Comparison of ENCODE assay signal across 12 mouse cellular contexts in the genomic region with DNA sequence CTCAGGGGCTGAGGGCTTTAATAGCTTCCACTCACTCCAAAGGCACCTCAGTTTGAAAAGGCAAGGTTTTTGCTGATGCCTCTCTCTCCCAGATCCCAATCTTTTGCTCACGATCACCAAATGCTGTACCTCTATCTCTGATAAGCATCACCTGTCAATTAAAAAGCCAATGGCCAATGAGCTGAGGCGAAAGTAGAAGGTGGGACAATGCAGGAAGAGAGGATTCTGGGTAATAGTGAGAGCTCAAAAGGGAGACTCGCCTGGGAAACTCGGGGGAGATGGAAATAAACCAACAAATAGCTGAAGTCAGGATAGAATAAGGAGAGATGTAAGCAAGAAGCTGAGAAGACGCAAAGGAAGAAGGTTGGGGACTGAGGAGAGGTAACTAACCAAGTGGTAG.
"Had no signal": no experiment of that assay in that cellular context is flagged by ENCODE, and none has a peak within 500 bp of the region (broad histone marks: within the 10 kb centered on the region; RNA-seq: fewer than 3 reads in every experiment).

No protein-coding gene starts in this region.

- H3K9ac ChIP-seq: liver, embryonic 15.5 days; midbrain, embryonic 15.5 days had no signal

- DNase-seq: kidney, adult 8-10 months; kidney, postnatal 36 days; lung, adult 2 months; lung, postnatal 36 days; right cerebral cortex, adult 18-20 months; right cerebral cortex, postnatal 25 days had no signal

- ATAC-seq: lung, postnatal 0 days; midbrain, embryonic 15.5 days had no signal

- H3K4me3 ChIP-seq: limb, embryonic 10.5 days; liver, embryonic 15.5 days; midbrain, embryonic 15.5 days had no signal

- H3K4me1 ChIP-seq: liver, embryonic 15.5 days had no signal

- H3K9me3 ChIP-seq: limb, embryonic 10.5 days; liver, embryonic 15.5 days; midbrain, embryonic 15.5 days had no signal

- H3K4me2 ChIP-seq: liver, embryonic 11.5 days; liver, embryonic 15.5 days; midbrain, embryonic 15.5 days had no signal

- H3K36me3 ChIP-seq: limb, embryonic 10.5 days; liver, embryonic 15.5 days; midbrain, embryonic 15.5 days had no signal

- H3K27ac ChIP-seq: kidney, postnatal 0 days; limb, embryonic 10.5 days; liver, embryonic 15.5 days; midbrain, embryonic 15.5 days had no signal

- H3K27me3 ChIP-seq: liver, embryonic 15.5 days; midbrain, embryonic 15.5 days had no signal
